Mouse (Mus musculus): ENCODE results near the gene Slc13a3.

GRCm38 (mm10) chr2:165493587-165494210, 20.7 kb upstream of the Slc13a3 start:
- no peak for TF ChIP-seq CTCF (IDR thresholded peaks at IDR 0.05; ENCODE audit: borderline replicate concordance, insufficient read depth, low read length)
- no peak for TF ChIP-seq POLR2A (IDR thresholded peaks at IDR 0.05; ENCODE audit: low read depth, low read length)

All from embryonic fibroblast, embryonic 13.5 days (primary cell).